Mouse (Mus musculus): ENCODE measurements around the gene Arl1. TPM values are rescaled to one million over a fixed set of nuclear protein-coding genes. Genes with fewer than 3 reads are reported as not detected.
A peak's percentile ranks its signal among the peaks of the same experiment; 100 is the strongest.
"Not testable (repeated sequence)": the region's sequence is repeated elsewhere in the genome, so short reads cannot be mapped to it uniquely, and the experiment has no call there.

The Arl1 gene
- polyA plus RNA-seq, 1 experiment from 2014 or later = 192 TPM

- Histone ChIP-seq H3K4me2 (ENCODE audit: low read depth, low read length) (no peak overlapping the region), H3K27me3 (replicated peaks; ENCODE audit: control insufficient read depth, insufficient read depth, low read length) (0 out of 2 replicates have a peak, but pooled peaks cover 3% of the 10 kb centered on the region), H3K36me3 (ENCODE audit: control insufficient read depth, insufficient read depth, low read length) (no peaks in the 10 kb centered on the region), H3K27ac (ENCODE audit: low read length) (no peak overlapping the region), H3K9me3 (ENCODE audit: control insufficient read depth, low read length) (no peaks in the 10 kb centered on the region), H3K4me1 (ENCODE audit: control insufficient read depth, insufficient read depth, low read length) (no peaks in the 10 kb centered on the region), H3K4me3 (ENCODE audit: low read length) (no peak overlapping the region), H3K9ac (ENCODE audit: low read depth, low read length) (no peak overlapping the region)
- WGBS = 51% methylated on average over 13 of the region's 13 CpGs
- peak; percentile 58 for ATAC-seq
Observed at GRCm38 (mm10) chr10:88716986-88717755, 13.5 kb upstream of the Arl1 start.

GRCm38 (mm10) chr10:88717756-88718025 is 13.0 kb upstream of the Arl1 start:
- H3K4me3 ChIP-seq (ENCODE audit: low read length) = no peak overlapping the region
- no peaks in the 10 kb centered on the region for H3K4me1 ChIP-seq (ENCODE audit: control insufficient read depth, insufficient read depth, low read length)
- no peak; the same call in 1 of the 2 replicates for ATAC-seq
- 0 out of 2 replicates have a peak, but pooled peaks cover 3% of the 10 kb centered on the region for H3K27me3 ChIP-seq (replicated peaks; ENCODE audit: control insufficient read depth, insufficient read depth, low read length)
- no peak overlapping the region for H3K27ac ChIP-seq (ENCODE audit: low read length)
- H3K36me3 ChIP-seq (ENCODE audit: control insufficient read depth, insufficient read depth, low read length) = no peaks in the 10 kb centered on the region
- H3K4me2 ChIP-seq (ENCODE audit: low read depth, low read length) = no peak overlapping the region
- whole genome bisulfite sequencing = 59% methylated on average over 2 of the region's 2 CpGs
- no peak overlapping the region for H3K9ac ChIP-seq (ENCODE audit: low read depth, low read length)
- no peaks in the 10 kb centered on the region for H3K9me3 ChIP-seq (ENCODE audit: control insufficient read depth, low read length)

- Histone ChIP-seq H3K4me3 (ENCODE audit: low read length) (no peak overlapping the region), H3K36me3 (ENCODE audit: control insufficient read depth, insufficient read depth, low read length) (no peaks in the 10 kb centered on the region), H3K9me3 (ENCODE audit: control insufficient read depth, low read length) (no peaks in the 10 kb centered on the region), H3K4me2 (ENCODE audit: low read depth, low read length) (no peak overlapping the region), H3K27ac (ENCODE audit: low read length) (no peak overlapping the region), H3K4me1 (ENCODE audit: control insufficient read depth, insufficient read depth, low read length) (no peaks in the 10 kb centered on the region), H3K9ac (ENCODE audit: low read depth, low read length) (no peak overlapping the region), H3K27me3 (replicated peaks; ENCODE audit: control insufficient read depth, insufficient read depth, low read length) (0 out of 2 replicates have a peak, but pooled peaks cover 3% of the 10 kb centered on the region)
- ATAC-seq = no peak
- 49% methylated on average over 1 of the region's 1 CpGs for WGBS
Observed at GRCm38 (mm10) chr10:88719618-88720017, 11.0 kb upstream of the Arl1 start.

- H3K36me3 ChIP-seq (ENCODE audit: control insufficient read depth, insufficient read depth, low read length) = no peaks in the 10 kb centered on the region
- H3K27ac ChIP-seq (ENCODE audit: low read length) = no peak overlapping the region
- no peaks in the 10 kb centered on the region for H3K9me3 ChIP-seq (ENCODE audit: control insufficient read depth, low read length)
- H3K4me3 ChIP-seq (ENCODE audit: low read length) = no peak overlapping the region
- no peak overlapping the region for H3K4me2 ChIP-seq (ENCODE audit: low read depth, low read length)
- H3K4me1 ChIP-seq (ENCODE audit: control insufficient read depth, insufficient read depth, low read length) = 0 out of 2 replicates have a peak, but pooled peaks cover 2% of the 10 kb centered on the region
- no peak overlapping the region for H3K9ac ChIP-seq (ENCODE audit: low read depth, low read length)
- ATAC-seq = 0 out of 2 replicates have a peak, but pooled peaks have one; percentile 48
- H3K27me3 ChIP-seq (replicated peaks; ENCODE audit: control insufficient read depth, insufficient read depth, low read length) = 0 out of 2 replicates have a peak, but pooled peaks cover 3% of the 10 kb centered on the region
- WGBS = 47% methylated on average over 2 of the region's 2 CpGs
Observed at GRCm38 (mm10) chr10:88725343-88725742, 5.3 kb upstream of the Arl1 start.

GRCm38 (mm10) chr10:88727128-88727527 is 3.5 kb upstream of the Arl1 start:
- H3K4me2 ChIP-seq (ENCODE audit: low read depth, low read length) = no peak overlapping the region
- no peaks in the 10 kb centered on the region for H3K36me3 ChIP-seq (ENCODE audit: control insufficient read depth, insufficient read depth, low read length)
- WGBS = 30% methylated on average over 1 of the region's 1 CpGs
- H3K27me3 ChIP-seq (replicated peaks; ENCODE audit: control insufficient read depth, insufficient read depth, low read length) = no peaks in the 10 kb centered on the region
- H3K27ac ChIP-seq (ENCODE audit: low read length) = no peak overlapping the region
- H3K4me3 ChIP-seq (ENCODE audit: low read length) = no peak overlapping the region
- H3K9ac ChIP-seq (ENCODE audit: low read depth, low read length) = no peak overlapping the region
- H3K4me1 ChIP-seq (ENCODE audit: control insufficient read depth, insufficient read depth, low read length) = 0 out of 2 replicates have a peak, but pooled peaks cover 3% of the 10 kb centered on the region
- ATAC-seq = no peak
- H3K9me3 ChIP-seq (ENCODE audit: control insufficient read depth, low read length) = no peaks in the 10 kb centered on the region

GRCm38 (mm10) chr10:88728166-88728565 is 2.5 kb upstream of the Arl1 start:
- no peak overlapping the region for H3K9ac ChIP-seq (ENCODE audit: low read depth, low read length)
- ATAC-seq = no peak
- H3K27ac ChIP-seq (ENCODE audit: low read length) = no peak overlapping the region
- WGBS = 65% methylated on average over 8 of the region's 8 CpGs
- H3K4me2 ChIP-seq (ENCODE audit: low read depth, low read length) = no peak overlapping the region
- H3K4me3 ChIP-seq (ENCODE audit: low read length) = no peak overlapping the region
- H3K4me1 ChIP-seq (ENCODE audit: control insufficient read depth, insufficient read depth, low read length) = peaks cover 10% of the 10 kb centered on the region; the same call in 1 of the 2 replicates
- H3K27me3 ChIP-seq (replicated peaks; ENCODE audit: control insufficient read depth, insufficient read depth, low read length) = no peaks in the 10 kb centered on the region
- no peaks in the 10 kb centered on the region for H3K9me3 ChIP-seq (ENCODE audit: control insufficient read depth, low read length)
- H3K36me3 ChIP-seq (ENCODE audit: control insufficient read depth, insufficient read depth, low read length) = no peaks in the 10 kb centered on the region

GRCm38 (mm10) chr10:88731496-88732308 is 1.0 kb downstream of the Arl1 start:
- peak; percentile 37 for ATAC-seq

GRCm38 (mm10) chr10:88732309-88732622 is 1.6 kb downstream of the Arl1 start:
- peak; percentile 51; the same call in 1 of the 2 replicates for ATAC-seq

More at GRCm38 (mm10) chr10:88731496-88732308, 1.0 kb downstream of the Arl1 start:
- peak overlapping the region; percentile 96 for H3K9ac ChIP-seq (ENCODE audit: low read depth, low read length)
- no peaks in the 10 kb centered on the region for H3K27me3 ChIP-seq (replicated peaks; ENCODE audit: control insufficient read depth, insufficient read depth, low read length)
- H3K4me1 ChIP-seq (ENCODE audit: control insufficient read depth, insufficient read depth, low read length) = peaks cover 10% of the 10 kb centered on the region; the same call in 1 of the 2 replicates
- 1% methylated on average over 61 of the region's 61 CpGs for WGBS
- H3K4me3 ChIP-seq (ENCODE audit: low read length) = peak overlapping the region; percentile 99
- H3K9me3 ChIP-seq (ENCODE audit: control insufficient read depth, low read length) = no peaks in the 10 kb centered on the region
- peak overlapping the region; percentile 86 for H3K27ac ChIP-seq (ENCODE audit: low read length)
- H3K36me3 ChIP-seq (ENCODE audit: control insufficient read depth, insufficient read depth, low read length) = peaks cover 4% of the 10 kb centered on the region; the same call in 1 of the 2 replicates
- H3K4me2 ChIP-seq (ENCODE audit: low read depth, low read length) = peak overlapping the region; percentile 86

GRCm38 (mm10) chr10:88739074-88739473 is 8.4 kb downstream of the Arl1 start:
- WGBS = 98% methylated on average over 8 of the region's 8 CpGs
- not testable (repeated sequence) for H3K27ac ChIP-seq (ENCODE audit: low read length); H3K4me1 ChIP-seq (ENCODE audit: control insufficient read depth, insufficient read depth, low read length); H3K27me3 ChIP-seq (replicated peaks; ENCODE audit: control insufficient read depth, insufficient read depth, low read length); H3K9ac ChIP-seq (ENCODE audit: low read depth, low read length); H3K4me2 ChIP-seq (ENCODE audit: low read depth, low read length); H3K4me3 ChIP-seq (ENCODE audit: low read length); ATAC-seq; H3K9me3 ChIP-seq (ENCODE audit: control insufficient read depth, low read length)
- H3K36me3 ChIP-seq (ENCODE audit: control insufficient read depth, insufficient read depth, low read length) = peaks cover 22% of the 10 kb centered on the region

More at GRCm38 (mm10) chr10:88732309-88732622, 1.6 kb downstream of the Arl1 start:
- 13% methylated on average over 6 of the region's 6 CpGs for WGBS
- Histone ChIP-seq H3K4me2 (ENCODE audit: low read depth, low read length) (peak overlapping the region; percentile 86), H3K9me3 (ENCODE audit: control insufficient read depth, low read length) (no peaks in the 10 kb centered on the region), H3K27me3 (replicated peaks; ENCODE audit: control insufficient read depth, insufficient read depth, low read length) (no peaks in the 10 kb centered on the region), H3K4me3 (ENCODE audit: low read length) (peak overlapping the region; percentile 99), H3K4me1 (ENCODE audit: control insufficient read depth, insufficient read depth, low read length) (peaks cover 10% of the 10 kb centered on the region; the same call in 1 of the 2 replicates), H3K9ac (ENCODE audit: low read depth, low read length) (peak overlapping the region; percentile 96), H3K36me3 (ENCODE audit: control insufficient read depth, insufficient read depth, low read length) (peaks cover 4% of the 10 kb centered on the region; the same call in 1 of the 2 replicates), H3K27ac (ENCODE audit: low read length) (no peak overlapping the region; the same call in 1 of the 2 replicates)
